Mouse (Mus musculus) inflammation-experienced regulatory T-cells, adult 6 months (primary cell): ENCODE data around the gene Rmdn2. TPM values are rescaled to one million over a fixed set of nuclear protein-coding genes. Genes with fewer than 3 reads are reported as not detected.

Experiments
- polyA plus RNA-seq, 3 experiments: library from polyadenylated mRNA; unstranded; fragments of 100-300 nt; shearing (Covaris generic); gene quantifications; one replicate each; pipeline ENCODE4 v1.2.1; 2017

Gene Rmdn2
- polyA plus RNA-seq, 3 experiments from 2014 or later: 3.2 to 19.9 (median 6.9) TPM

Other genes starting within 250 kb of the Rmdn2 start
- not detected for gene Cyp1b1, start 103.2 kb downstream of the Rmdn2 start, polyA plus RNA-seq